Mouse (Mus musculus) hindbrain, embryonic 16.5 days (tissue): ENCODE results near the gene Hist2h2be. TPM values are rescaled to one million over a fixed set of nuclear protein-coding genes. Genes with fewer than 3 reads are reported as not detected.
A peak's percentile ranks its signal among the peaks of the same experiment; 100 is the strongest.
"Not testable (repeated sequence)": the region's sequence is repeated elsewhere in the genome, so short reads cannot be mapped to it uniquely, and the experiment has no call there.

Source experiments
- ATAC-seq: fragments of 200-750 bp; cut with Nextera tagmentation; 2 replicates; pipeline ENCODE4 v1.8.0; 2017; ENCODE audit warnings: moderate TSS enrichment, moderate library complexity
- H3K27ac ChIP-seq: fragments of 300-500 bp; sonication (generic); 2 replicates; pipeline ENCODE4 v1.5.1; 2014; ENCODE audit warnings: low read depth, mild to moderate bottlenecking, control low read depth, low read length, moderate library complexity
- H3K27me3 ChIP-seq: fragments of 300-500 bp; sonication (generic); replicated peaks from 2 replicates; pipeline ENCODE4 v1.6.1; 2014; ENCODE audit warnings: low read length; ENCODE audit not compliant: control insufficient read depth, insufficient read depth
- H3K36me3 ChIP-seq: fragments of 300-500 bp; sonication (generic); 2 replicates; pipeline ENCODE4 v1.6.1; 2014; ENCODE audit warnings: mild to moderate bottlenecking, low read length, moderate library complexity, mixed read lengths; ENCODE audit not compliant: control insufficient read depth, insufficient read depth
- H3K4me1 ChIP-seq: fragments of 300-500 bp; sonication (generic); 2 replicates; pipeline ENCODE4 v1.6.1; 2014; ENCODE audit warnings: low read depth, low read length; ENCODE audit not compliant: control insufficient read depth, insufficient read depth
- H3K4me2 ChIP-seq: fragments of 300-500 bp; sonication (generic); 2 replicates; pipeline ENCODE4 v1.6.1; 2014; ENCODE audit warnings: mild to moderate bottlenecking, low read length, control low read depth, moderate library complexity
- H3K4me3 ChIP-seq: fragments of 300-500 bp; sonication (generic); 2 replicates; pipeline ENCODE4 v1.5.1; 2014; ENCODE audit warnings: mild to moderate bottlenecking, low read length, control low read depth, moderate library complexity
- H3K9ac ChIP-seq: fragments of 300-500 bp; sonication (generic); 2 replicates; pipeline ENCODE4 v1.6.1; 2014; ENCODE audit warnings: low read depth, mild to moderate bottlenecking, control low read depth, low read length, moderate library complexity
- H3K9me3 ChIP-seq: fragments of 300-500 bp; sonication (generic); 2 replicates; pipeline ENCODE4 v1.6.1; 2014; ENCODE audit warnings: mild to moderate bottlenecking, low read length, moderate library complexity; ENCODE audit not compliant: control insufficient read depth
- WGBS: fragments of 180-500 bp; shearing (Covaris S2); extraction: QIAGEN DNeasy Blood & Tissue Kit; methylation state at CpG from one replicate; pipeline ENCODE4 v1.1.7; 2014; 5-methylcytosine and 5-hydroxymethylcytosine counted together
- polyA plus RNA-seq: library from polyadenylated mRNA; unstranded; fragments of >200 nt; fragmentation: Nextera tagmentation; extraction: Ambion mirVana; gene quantifications from 2 replicates; pipeline ENCODE4 v1.2.1, GENCODE M21; 2015

Gene Hist2h2be
- polyA plus RNA-seq = 4.9 and 5.5 TPM in 2 replicates

DNA sequence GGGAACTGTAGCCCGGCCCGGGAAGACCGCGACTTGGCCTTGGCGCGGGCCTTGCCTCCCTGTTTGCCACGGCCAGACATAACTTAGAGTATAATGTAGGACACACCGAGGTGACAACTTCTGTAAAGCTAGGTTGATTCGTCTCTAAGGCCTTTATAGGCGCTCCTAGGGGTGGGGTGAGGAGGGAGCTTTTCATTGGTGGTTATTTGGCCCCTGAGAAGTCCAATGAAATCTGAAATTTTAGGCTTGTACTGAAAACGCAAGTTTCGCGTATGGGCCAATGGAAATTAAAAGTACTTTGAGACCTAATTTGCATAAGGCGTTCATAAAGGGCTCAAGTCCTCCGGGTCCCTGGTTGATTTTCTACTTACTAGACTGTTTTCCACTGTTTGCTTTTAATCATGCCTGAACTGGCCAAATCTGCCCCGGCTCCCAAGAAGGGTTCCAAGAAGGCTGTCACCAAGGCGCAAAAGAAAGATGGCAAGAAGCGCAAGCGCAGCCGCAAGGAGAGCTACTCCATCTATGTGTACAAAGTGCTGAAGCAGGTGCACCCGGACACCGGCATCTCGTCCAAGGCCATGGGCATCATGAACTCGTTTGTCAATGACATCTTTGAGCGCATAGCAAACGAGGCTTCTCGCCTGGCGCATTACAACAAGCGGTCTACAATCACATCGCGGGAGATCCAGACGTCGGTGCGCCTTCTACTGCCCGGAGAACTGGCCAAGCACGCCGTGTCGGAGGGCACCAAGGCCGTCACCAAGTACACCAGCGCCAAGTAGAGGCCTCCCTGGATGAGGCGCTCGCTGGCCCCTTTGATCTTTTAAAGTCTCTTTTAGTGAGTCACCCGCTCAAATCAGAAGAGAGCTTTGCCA lies at the start of gene Hist2h2be, which contains the start of gene Hist2h2ac:
Gene Hist2h2be (plus strand): TSS at position 355 of the 875 bp plus-strand sequence.
Gene Hist2h2ac (minus strand): TSS at position 116 of the 875 bp plus-strand sequence.
- WGBS = under 1% methylated on average over 43 of the region's 43 CpGs
- H3K36me3 ChIP-seq = no peaks in the 10 kb centered on the region
- H3K9me3 ChIP-seq = no peaks in the 10 kb centered on the region
- H3K27ac ChIP-seq = peak within 1 kb of the TSS; percentile 95
- peak within 1 kb of the TSS; percentile 77 for H3K9ac ChIP-seq
- H3K4me3 ChIP-seq = peak within 1 kb of the TSS; percentile 60
- peaks cover 21% of the 10 kb centered on the region for H3K4me1 ChIP-seq
- H3K4me2 ChIP-seq = peak within 1 kb of the TSS; percentile 77
- no peaks in the 10 kb centered on the region for H3K27me3 ChIP-seq
- ATAC-seq = peak; percentile 89

DNA sequence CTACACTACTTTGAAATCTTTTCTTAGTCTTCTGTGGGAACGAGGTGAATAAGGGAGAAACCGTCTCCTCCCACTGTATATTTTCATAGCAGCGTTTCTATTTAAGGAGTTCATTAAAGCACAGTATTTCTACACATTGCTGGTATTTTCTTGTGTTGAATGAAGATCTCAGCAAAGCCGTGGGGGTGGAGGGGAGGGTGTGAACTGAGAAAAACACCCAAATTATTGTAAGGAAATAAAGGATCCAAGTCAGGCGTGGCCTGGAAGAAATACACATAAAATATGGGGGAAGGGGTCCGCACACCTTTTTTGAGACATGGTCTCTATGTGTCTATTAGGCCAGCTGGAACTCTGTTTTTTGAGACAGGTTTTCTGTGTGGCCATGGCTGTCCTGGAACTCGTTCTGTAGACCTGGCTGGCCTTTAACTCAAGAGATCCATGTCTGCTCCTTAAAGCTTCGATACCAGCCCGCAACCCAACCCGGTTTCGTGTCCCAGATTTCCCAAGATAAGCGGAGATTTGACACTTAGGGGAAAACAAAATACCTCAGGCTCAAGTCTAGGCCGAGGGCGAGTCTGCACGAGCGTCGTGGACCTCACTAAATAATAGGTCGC lies 49.2 kb upstream of the Hist2h2be start:
- H3K4me2 ChIP-seq = peak overlapping the region; percentile 67
- H3K4me3 ChIP-seq = peak overlapping the region; percentile 95
- no peaks in the 10 kb centered on the region for H3K27me3 ChIP-seq
- peak overlapping the region; percentile 84 for H3K9ac ChIP-seq
- peak; percentile 19 for ATAC-seq
- H3K36me3 ChIP-seq = peaks cover 21% of the 10 kb centered on the region
- H3K4me1 ChIP-seq = peaks cover 23% of the 10 kb centered on the region
- H3K27ac ChIP-seq = peak overlapping the region; percentile 98
- WGBS = 21% methylated on average over 18 of the region's 18 CpGs
- no peaks in the 10 kb centered on the region for H3K9me3 ChIP-seq

DNA sequence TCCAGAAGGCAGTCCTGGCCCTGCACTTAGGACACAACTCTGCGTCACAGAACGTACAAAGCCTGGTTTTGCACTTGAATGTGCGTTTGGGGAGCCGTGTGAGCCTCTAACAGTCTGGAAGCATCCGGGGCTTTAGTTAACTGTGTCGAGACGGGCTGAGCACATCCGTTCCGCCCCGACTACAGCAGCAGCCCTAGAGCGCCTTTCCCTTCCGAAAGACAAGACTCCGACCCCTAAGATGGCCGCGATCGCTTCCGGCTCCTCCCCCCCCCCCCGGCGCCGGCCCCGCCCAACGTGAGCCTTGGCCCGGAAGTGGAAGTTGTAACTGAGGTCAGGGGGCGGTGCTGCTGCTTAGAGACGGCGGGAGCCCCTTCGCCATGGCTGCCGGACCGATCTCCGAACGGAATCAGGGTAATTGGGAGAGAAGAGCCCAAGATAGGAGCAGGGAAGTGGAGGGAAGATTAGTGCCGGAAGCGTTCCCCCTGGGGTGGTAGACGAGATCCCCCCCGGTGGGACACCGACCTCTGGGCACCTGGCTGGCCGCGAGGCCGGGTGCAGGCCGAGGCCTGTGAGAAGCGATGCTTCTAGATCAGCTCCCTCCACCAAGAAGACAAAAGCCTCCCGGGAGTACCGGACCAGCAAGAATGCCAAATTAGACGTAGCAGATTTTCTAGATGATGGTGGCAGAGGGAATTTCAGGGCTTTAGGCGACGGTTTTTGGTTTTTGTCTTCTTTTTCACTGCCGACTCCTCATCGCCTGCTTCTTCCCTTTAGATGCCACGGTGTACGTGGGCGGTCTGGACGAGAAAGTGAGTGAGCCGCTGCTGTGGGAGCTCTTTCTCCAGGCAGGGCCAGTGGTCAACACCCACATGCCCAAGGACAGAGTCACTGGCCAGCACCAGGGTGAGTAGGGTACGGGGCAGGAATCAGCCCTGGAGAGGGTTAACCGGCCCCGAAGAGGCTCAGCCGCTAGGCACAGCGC lies 48.4 kb upstream of the Hist2h2be start, which contains the start of gene Sf3b4:
Gene Sf3b4 (plus strand): TSS at position 136 of the 982 bp plus-strand sequence.
- 1% methylated on average over 55 of the region's 58 CpGs for WGBS
- peaks cover 23% of the 10 kb centered on the region for H3K36me3 ChIP-seq

GRCm38 (mm10) chr3:96173185-96173584 lies 47.7 kb upstream of the Hist2h2be start:
- peaks cover 29% of the 10 kb centered on the region for H3K36me3 ChIP-seq
- H3K9me3 ChIP-seq = no peaks in the 10 kb centered on the region
- H3K4me3 ChIP-seq = peak overlapping the region; percentile 95
- H3K9ac ChIP-seq = peak overlapping the region; percentile 84
- 44% methylated on average over 7 of the region's 7 CpGs for WGBS
- peak overlapping the region; percentile 92 for H3K4me2 ChIP-seq
- ATAC-seq = no peak
- no peaks in the 10 kb centered on the region for H3K27me3 ChIP-seq
- H3K27ac ChIP-seq = no peak overlapping the region
- peaks cover 23% of the 10 kb centered on the region for H3K4me1 ChIP-seq

More for the DNA sequence above, 48.4 kb upstream of the Hist2h2be start, which contains the start of gene Sf3b4:
- peak within 1 kb of the TSS; percentile 84 for H3K9ac ChIP-seq
- ATAC-seq = peak; percentile 96
- H3K4me1 ChIP-seq = peaks cover 23% of the 10 kb centered on the region
- H3K4me3 ChIP-seq = peak within 1 kb of the TSS; percentile 95
- H3K9me3 ChIP-seq = no peaks in the 10 kb centered on the region
- peak within 1 kb of the TSS; percentile 98 for H3K27ac ChIP-seq
- H3K4me2 ChIP-seq = peak within 1 kb of the TSS; percentile 92
- H3K27me3 ChIP-seq = no peaks in the 10 kb centered on the region

DNA sequence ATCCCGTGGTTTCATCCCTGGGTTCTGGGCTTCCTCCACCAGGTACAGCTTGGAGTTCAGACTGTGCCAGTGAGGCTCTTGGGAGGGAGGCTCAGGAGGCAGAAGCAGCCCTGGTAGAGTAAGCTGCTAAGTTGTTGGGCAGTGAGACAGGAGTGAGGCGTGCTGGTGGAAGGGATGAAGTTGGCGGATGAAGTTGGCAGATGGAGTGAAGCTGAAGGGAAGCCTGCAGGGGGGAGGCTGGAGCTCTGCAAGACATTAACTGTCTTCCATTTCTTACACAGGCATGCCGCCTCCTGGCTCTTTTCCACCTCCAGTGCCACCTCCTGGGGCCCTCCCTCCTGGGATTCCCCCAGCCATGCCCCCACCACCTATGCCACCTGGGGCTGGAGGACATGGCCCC lies 46.9 kb upstream of the Hist2h2be start:
- not testable (repeated sequence) for H3K9ac ChIP-seq, H3K27me3 ChIP-seq, H3K4me2 ChIP-seq, H3K4me3 ChIP-seq, H3K9me3 ChIP-seq, H3K27ac ChIP-seq, ATAC-seq
- Histone ChIP-seq H3K36me3 (peaks cover 32% of the 10 kb centered on the region), H3K4me1 (peaks cover 23% of the 10 kb centered on the region)
- WGBS = 80% methylated on average over 3 of the region's 4 CpGs

- Histone ChIP-seq H3K9me3 (no peaks in the 10 kb centered on the region), H3K36me3 (peaks cover 32% of the 10 kb centered on the region), H3K4me1 (peaks cover 23% of the 10 kb centered on the region), H3K27ac (no peak overlapping the region), H3K4me2 (no peak overlapping the region), H3K9ac (no peak overlapping the region), H3K4me3 (no peak overlapping the region), H3K27me3 (no peaks in the 10 kb centered on the region)
- 93% methylated on average over 6 of the region's 6 CpGs for WGBS
- no peak for ATAC-seq
Observed at GRCm38 (mm10) chr3:96175251-96175650, 45.7 kb upstream of the Hist2h2be start.

GRCm38 (mm10) chr3:96178427-96178826 lies 42.5 kb upstream of the Hist2h2be start:
- H3K4me3 ChIP-seq = no peak overlapping the region
- no peak overlapping the region for H3K9ac ChIP-seq
- H3K27me3 ChIP-seq = no peaks in the 10 kb centered on the region
- H3K36me3 ChIP-seq = peaks cover 32% of the 10 kb centered on the region
- no peak for ATAC-seq
- no peak overlapping the region for H3K27ac ChIP-seq
- WGBS = 86% methylated on average over 4 of the region's 4 CpGs
- H3K9me3 ChIP-seq = no peaks in the 10 kb centered on the region
- no peak overlapping the region for H3K4me2 ChIP-seq
- H3K4me1 ChIP-seq = peaks cover 22% of the 10 kb centered on the region

- Histone ChIP-seq H3K9ac (no peak overlapping the region), H3K27me3 (no peaks in the 10 kb centered on the region), H3K4me1 (peaks cover 21% of the 10 kb centered on the region), H3K4me3 (no peak overlapping the region), H3K27ac (no peak overlapping the region), H3K9me3 (no peaks in the 10 kb centered on the region), H3K36me3 (peaks cover 31% of the 10 kb centered on the region), H3K4me2 (no peak overlapping the region)
- ATAC-seq = no peak
- 98% methylated on average over 2 of the region's 2 CpGs for WGBS
Observed at GRCm38 (mm10) chr3:96178902-96179301, 42.0 kb upstream of the Hist2h2be start.
